Mouse (Mus musculus): ENCODE data around the gene Vmn2r38. TPM values are rescaled to one million over a fixed set of nuclear protein-coding genes. Genes with fewer than 3 reads are reported as not detected.

Gene Vmn2r38
- not detected in 2 replicates for polyA plus RNA-seq (2015; fragmentation: Nextera tagmentation; extraction: Ambion mirVana)

DNA sequence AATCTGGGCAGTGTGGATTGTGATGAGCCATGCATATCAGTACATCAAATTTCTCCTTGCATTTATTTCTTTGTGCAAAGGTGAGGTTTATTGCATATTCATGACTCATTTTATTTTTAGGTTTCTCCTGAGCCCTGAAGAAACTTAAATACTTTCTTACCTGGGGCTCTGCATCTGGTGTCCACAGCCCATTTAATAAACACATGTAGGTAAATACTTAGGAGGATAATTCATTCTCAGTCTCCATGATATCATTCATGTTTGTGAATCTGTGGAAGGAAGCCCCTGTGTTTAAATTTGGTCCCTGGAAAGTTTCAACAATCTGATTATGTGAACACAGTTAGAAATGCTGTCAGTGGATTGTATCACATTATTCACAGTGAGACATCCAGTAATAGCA lies at the start of gene Vmn2r38:
Gene Vmn2r38, minus strand, starts transcription at position 101 of the 400 bp plus-strand sequence.

DNA sequence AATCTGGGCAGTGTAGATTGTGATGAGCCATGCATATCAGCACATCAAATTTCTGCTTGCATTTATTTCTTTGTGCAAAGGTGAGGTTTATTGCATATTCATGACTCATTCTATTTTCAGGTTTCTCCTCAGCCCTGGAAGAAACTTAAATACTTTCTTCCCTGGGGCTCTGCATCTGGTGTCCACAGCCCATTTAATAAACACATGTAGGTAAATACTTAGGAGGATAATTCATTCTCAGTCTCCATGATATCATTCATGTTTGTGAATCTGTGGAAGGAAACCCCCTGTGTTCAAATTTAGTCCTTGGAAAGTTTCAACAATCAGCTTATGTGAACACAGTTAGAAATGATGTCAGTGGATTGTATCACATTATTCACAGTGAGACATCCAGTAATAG lies 67.0 kb downstream of the Vmn2r38 start, which contains the start of gene Vmn2r39:
Gene Vmn2r39, minus strand, starts transcription at position 101 of the 400 bp plus-strand sequence.

Other genes with a start within 250 kb of the Vmn2r38 start
- not detected in 2 replicates for gene Vmn2r40, start 166.4 kb downstream of the Vmn2r38 start, polyA plus RNA-seq (2015; fragmentation: Nextera tagmentation; extraction: Ambion mirVana)
- gene Vmn2r39, start 67.1 kb downstream of the Vmn2r38 start, polyA plus RNA-seq (2015; fragmentation: Nextera tagmentation; extraction: Ambion mirVana), result not detected in 2 replicates
- gene Vmn2r37, start 125.8 kb upstream of the Vmn2r38 start, polyA plus RNA-seq (2015; fragmentation: Nextera tagmentation; extraction: Ambion mirVana), result not detected in 2 replicates